Mouse (Mus musculus) T-cell, adult 66 days (primary cell): Measurements from ENCODE around the gene Rps16. TPM values are rescaled to one million over a fixed set of nuclear protein-coding genes. Genes with fewer than 3 reads are reported as not detected.

Experiments
- total RNA-seq, 2 experiments: library from RNA; stranded (reverse); gene quantifications; 3 replicates in 1 of 2; 4 replicates in 1 of 2; pipeline ENCODE4 v1.2.4; 2023

The Rps16 gene
- 1,000 to 10,000 TPM; 5,462 to 5,531 TPM for total RNA-seq

GRCm38 (mm10) chr7:28350155-28350883 is at the start of gene Rps16:
Gene Rps16 (plus strand): TSS chr7:28350652.

GRCm38 (mm10) chr7:28301616-28302433 is 48.6 kb upstream of the Rps16 start, which contains the start of gene Dll3:
Gene Dll3 (minus strand): TSS chr7:28302238.

GRCm38 (mm10) chr7:28311926-28312543 is 38.4 kb upstream of the Rps16 start, which contains the start of gene Timm50:
Gene Timm50 (minus strand): TSS chr7:28312072.

GRCm38 (mm10) chr7:28338108-28338998 is 12.1 kb upstream of the Rps16 start, which contains the start of gene Supt5:
Gene Supt5 (minus strand): TSS chr7:28338746.

GRCm38 (mm10) chr7:28372251-28373108 is 22.0 kb downstream of the Rps16 start, which contains the start of gene Plekhg2:
Gene Plekhg2 (minus strand): TSS chr7:28372599.

DNA sequence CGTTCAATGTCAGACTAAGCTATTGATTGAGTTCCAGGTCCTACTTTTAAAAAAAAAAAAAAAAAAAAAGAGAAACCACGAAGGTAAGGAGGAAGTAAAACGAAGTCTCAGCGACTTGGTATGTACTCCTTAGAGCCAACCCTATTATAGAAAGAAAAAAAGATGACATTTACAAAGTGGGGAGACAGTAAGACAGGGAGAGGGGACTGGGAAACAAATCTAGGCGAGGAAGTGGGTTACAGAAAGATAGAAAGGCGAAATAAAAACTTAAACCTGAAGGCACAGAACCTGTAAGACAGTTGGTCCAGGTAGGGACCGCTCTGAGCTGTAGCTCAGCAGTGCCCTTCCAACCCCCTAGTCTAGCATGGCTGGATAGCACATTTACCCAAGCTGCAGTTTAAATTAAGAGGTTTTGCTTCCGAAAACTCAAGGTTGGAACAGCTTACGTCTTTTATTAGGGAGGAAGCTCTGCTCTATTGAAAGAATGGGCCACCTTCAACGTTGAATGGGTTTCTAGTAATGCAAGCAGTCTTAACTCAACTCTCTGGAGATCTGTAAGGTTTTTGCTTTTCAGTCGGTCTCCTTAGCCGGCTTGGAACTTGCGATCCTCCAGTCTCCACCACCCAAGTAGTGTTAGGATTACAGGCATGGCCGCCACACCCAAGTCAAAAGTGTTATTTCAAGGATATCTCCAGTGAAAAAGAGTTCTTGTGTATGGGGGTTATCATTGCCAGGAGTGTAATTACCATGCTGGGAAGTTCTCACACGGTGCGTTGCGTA is 30.0 kb downstream of the Rps16 start, which contains the start of gene Zfp36:
Gene Zfp36 (minus strand): TSS at position 17 of the 780 bp plus-strand sequence.

DNA sequence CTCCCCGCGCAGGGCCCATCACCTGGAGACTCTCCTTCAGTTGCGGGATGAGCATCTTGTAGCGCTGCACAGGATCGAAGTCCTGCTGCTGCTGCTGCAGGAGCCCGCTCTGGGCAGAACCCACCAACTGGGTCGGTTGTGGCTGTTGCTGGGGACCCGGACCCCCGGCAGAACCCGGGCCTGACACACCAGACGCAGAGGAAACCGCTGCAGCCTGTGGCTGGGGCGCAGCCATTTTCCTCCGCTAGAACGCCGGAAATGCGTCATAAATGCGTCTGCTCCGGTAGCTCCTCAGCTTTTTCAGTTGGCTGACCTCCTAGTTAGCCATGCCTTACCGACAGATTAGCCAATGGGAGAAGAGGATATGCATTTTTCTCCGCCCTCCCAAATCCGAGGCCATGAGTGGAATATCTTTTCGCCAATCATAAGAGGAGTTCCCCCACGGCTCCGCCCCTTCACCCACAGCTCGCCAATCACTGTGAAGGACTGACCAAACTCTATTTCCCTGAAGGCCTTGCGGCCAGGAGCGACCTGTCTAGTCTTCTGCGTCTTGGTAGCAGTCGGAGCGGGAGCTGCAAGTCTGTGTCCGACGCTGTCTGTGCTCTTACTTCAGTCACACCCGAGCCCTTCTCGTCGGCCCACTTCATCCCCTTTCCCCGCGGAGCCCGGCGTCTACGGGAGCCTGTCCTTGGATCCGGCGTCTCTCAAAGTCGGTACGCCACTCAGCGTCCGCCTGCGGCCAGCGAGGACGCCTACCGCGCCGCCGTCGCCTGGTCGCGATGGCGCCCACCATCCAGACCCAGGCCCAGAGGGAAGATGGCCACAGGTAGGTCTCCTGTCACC is 42.2 kb downstream of the Rps16 start, which contains the start of the genes Med29 and Paf1:
Gene Med29 (minus strand): TSS at position 280 of the 843 bp plus-strand sequence.
Gene Paf1 (plus strand): TSS at position 523 of the 843 bp plus-strand sequence.

Other genes with a start within 250 kb of the Rps16 start
- not detected for gene 9530053A07Rik, start 221.2 kb upstream of the Rps16 start, total RNA-seq
- 100 to 1,000 TPM; 207 to 223 TPM for gene Fbl, start 180.9 kb upstream of the Rps16 start, total RNA-seq
- 10 to 100 TPM; 13.8 to 14.1 TPM for gene Dyrk1b, start 171.2 kb upstream of the Rps16 start, total RNA-seq
- gene Eid2, start 82.8 kb upstream of the Rps16 start, total RNA-seq, result 10 to 100 TPM; 11.0 to 12.4 TPM
- gene Eid2b, start 72.9 kb upstream of the Rps16 start, total RNA-seq, result 1 to 10 TPM; 6.2 to 7.4 TPM
- gene Selenov, start 59.5 kb upstream of the Rps16 start, total RNA-seq, result not detected
- gene Dll3, start 48.4 kb upstream of the Rps16 start, total RNA-seq, result not detected
- gene Timm50, start 38.6 kb upstream of the Rps16 start, total RNA-seq, result 10 to 100 TPM; 34.1 to 40.1 TPM
- 100 to 1,000 TPM; 169 to 174 TPM for gene Supt5, start 11.9 kb upstream of the Rps16 start, total RNA-seq
- gene Plekhg2, start 21.9 kb downstream of the Rps16 start, total RNA-seq, result 100 to 1,000 TPM; 182 to 187 TPM
- gene Zfp36, start 29.6 kb downstream of the Rps16 start, total RNA-seq, result 100 to 1,000 TPM; 193 to 206 TPM
- 10 to 100 TPM; 16.1 to 20.7 TPM for gene Med29, start 42.1 kb downstream of the Rps16 start, total RNA-seq
- 100 to 1,000 TPM; 144 to 185 TPM for gene Paf1, start 42.3 kb downstream of the Rps16 start, total RNA-seq
- 100 to 1,000 TPM; 282 to 300 TPM for gene Gmfg, start 86.8 kb downstream of the Rps16 start, total RNA-seq
- 1 to 10 TPM; 4.3 to 5.1 TPM for gene Lrfn1, start 101.3 kb downstream of the Rps16 start, total RNA-seq
- gene Ifnl2, start 159.8 kb downstream of the Rps16 start, total RNA-seq, result not detected
- not detected for gene Ifnl3, start 172.2 kb downstream of the Rps16 start, total RNA-seq
- gene Sycn, start 190.2 kb downstream of the Rps16 start, total RNA-seq, result not detected
- not detected for gene Nccrp1, start 196.6 kb downstream of the Rps16 start, total RNA-seq
- gene Samd4b, start 247.5 kb downstream of the Rps16 start, total RNA-seq, result 10 to 100 TPM; 43.9 to 46.4 TPM
- 10 to 100 TPM in 1 of 2 experiments, 1 to 10 TPM in 1; 8.4 to 10.2 TPM for gene Pak4, start 247.5 kb downstream of the Rps16 start, total RNA-seq